Mouse (Mus musculus): ENCODE measurements around the gene Caprin2.
"Not testable (repeated sequence)": the region's sequence is repeated elsewhere in the genome, so short reads cannot be mapped to it uniquely, and the experiment has no call there.

The Caprin2 gene

DNA sequence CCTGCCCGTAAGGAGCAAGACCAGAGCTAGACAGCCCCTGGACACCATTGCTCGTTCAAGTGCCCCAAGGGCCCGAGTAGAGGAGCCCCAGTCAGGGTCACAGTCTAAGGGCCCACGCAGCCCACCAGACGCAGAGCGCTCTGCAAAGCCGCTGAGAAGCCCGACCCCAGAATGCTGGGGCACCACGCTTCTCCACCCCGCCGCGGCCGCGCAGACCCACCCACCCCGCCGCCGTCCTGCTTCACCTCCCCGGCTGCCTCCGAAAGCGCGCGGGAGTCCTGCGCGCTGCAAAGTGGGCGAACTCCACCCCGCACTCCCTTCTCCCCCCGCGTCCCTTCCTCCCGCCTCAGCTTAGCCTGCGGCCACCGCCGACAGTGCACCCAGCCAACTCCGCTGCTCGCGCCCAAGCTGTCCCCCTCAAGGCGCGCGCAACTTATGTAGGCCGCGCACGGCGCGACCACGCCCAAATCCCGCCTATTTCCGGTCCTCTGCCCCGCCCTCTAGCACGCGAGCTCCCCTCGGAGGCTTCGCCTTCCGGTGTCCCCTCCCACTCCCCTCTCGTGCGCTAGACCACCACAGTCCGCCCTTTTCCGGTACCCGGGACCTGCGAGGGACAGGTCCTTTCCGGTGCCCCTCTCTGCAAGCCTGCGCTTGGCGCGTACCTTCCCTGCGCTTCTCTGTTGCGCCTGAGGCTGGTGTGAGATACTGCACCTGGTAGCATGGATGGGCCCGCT is at the start of gene Caprin2:
Gene Caprin2 (minus strand): TSS at position 465 of the 734 bp plus-strand sequence.
- DNase-seq (ENCODE audit: low read depth, low spot score), result peak; percentile 97

DNA sequence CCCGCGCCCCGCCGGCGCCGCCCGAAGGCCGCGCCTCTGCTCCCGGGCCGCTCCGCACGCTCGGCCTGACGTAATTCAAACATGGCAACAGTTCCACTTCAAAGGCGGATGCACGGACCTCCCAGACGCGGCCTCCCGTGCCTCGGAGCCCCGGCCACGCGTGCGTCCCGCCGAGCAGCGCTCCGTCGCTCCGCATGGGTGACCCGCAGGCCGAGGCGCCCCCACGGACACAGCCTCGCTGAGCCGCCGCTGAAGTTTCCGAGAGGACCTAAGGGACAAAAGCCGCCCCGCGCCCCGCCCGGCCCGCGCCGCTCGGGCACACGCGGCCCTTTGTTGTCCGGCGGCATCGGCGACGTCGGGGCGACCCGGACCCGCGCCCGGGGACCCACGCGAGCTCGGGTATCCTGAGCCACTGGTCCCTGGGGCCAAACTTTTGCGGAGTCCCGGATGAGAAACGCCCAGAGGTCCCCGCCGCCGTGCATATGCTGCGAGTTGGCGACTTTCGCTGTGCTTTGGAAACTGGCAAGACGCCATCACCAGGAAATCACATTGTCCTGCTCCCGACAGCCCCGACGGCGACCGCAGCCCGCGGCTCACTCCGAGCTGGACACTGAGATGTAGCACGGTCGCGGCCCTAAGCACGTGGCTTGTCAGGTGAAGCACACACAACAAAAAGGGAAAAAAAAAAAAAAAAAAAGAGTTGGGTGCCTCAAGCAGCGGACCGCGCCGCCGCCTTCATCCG is 48.9 kb upstream of the Caprin2 start:
- DNase-seq (ENCODE audit: low read depth, low spot score), result peak; percentile 24

DNA sequence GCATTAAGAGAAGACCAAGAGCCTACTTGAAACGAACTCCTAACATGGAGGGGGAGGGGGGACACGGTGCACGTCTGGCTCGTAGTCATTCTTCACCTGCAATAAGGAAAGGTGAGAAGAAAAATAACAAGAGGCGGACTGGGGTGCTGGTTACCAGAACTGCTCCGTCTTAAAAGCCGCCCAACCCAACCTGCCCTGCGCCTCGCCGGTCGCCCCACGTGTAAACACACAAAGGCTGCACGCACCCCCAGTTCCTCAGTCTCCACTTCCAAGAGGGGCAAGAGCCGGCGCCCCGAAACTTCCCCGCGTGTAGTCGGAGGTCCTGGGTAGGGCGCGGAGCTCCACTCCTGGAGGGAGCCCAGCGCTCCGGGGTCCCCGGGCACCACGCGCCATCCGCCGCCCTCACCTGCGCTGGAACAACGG is 48.3 kb upstream of the Caprin2 start:
- DNase-seq (ENCODE audit: low read depth, low spot score), result no peak

DNA sequence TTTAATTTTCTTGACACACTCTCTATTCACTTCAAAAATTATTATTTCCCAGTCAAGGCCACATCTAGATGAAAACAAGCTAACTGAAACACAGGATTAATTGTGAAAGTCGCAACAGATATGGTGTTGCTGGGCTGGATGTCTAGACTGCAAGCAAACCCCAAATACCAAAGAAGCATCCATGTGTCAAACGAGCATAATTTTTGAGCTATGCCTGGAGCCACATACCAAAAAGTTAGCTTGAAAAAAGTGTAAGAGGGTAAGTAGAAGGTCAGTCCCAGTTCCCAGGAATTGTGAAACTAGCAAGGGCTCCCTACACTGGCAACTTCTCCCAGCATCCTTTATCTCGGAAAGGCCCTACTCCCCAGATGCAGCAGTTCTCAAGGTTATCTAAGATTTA is 47.7 kb upstream of the Caprin2 start:
- DNase-seq (ENCODE audit: low read depth, low spot score), result no peak

DNA sequence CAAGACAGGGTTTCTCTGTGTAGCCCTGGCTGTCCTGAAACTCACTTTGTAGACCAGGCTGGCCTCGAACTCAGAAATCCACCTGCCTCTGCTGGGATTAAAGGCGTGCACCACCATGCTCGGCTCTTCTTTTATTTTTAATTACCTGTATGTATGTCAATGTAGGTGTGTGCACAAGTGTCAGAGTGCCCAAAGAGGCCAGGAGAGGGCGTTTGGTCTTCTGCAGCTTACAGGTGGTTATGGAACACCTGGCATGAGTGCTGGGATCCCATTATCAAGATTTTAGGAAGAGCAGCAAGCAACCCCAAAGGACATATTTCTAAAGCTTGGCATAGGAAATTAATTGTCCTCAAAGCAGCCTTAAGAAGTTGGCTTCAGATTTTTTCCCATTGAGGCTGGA is 46.4 kb upstream of the Caprin2 start:
- no peak for DNase-seq (ENCODE audit: low read depth, low spot score)

DNA sequence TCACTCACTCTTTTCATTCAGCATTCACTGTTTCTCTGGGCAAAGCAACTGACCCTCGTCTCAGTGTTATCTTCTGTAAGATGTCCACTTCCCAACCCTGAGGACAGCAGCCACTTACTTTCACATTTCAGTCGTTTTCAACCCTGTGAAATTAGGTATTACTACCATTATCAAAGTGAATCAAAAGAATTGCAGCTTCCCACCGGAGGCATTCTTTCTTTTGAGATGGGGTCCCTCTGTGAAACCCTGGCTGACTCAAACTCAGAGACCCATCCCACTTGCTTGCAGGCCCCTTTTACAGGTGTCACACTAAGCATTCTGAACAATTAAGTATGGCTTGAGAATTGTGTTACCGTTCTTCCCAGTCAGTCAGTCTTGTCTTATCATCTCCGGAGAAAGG is 45.8 kb upstream of the Caprin2 start:
- DNase-seq (ENCODE audit: low read depth, low spot score), result no peak

DNA sequence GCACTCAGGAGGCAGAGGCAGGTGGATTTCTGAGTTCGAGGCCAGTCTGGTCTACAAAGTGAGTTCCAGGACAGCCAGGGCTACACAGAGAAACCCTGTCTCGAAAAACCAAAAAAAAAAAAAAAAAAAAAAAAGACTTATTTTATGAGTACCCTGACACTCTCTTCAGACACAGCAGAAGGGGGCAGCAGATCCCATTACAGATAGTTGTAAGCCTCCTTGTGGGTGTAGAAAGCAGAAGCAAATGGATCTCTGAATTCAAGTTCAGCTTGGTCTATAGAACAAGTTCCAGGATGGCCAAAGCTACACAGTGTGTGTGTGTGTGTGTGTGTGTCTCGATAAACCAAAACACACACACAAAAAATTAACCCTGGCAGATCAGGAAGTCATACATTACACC is 44.3 kb upstream of the Caprin2 start:
- peak; percentile 46 for DNase-seq (ENCODE audit: low read depth, low spot score)

DNA sequence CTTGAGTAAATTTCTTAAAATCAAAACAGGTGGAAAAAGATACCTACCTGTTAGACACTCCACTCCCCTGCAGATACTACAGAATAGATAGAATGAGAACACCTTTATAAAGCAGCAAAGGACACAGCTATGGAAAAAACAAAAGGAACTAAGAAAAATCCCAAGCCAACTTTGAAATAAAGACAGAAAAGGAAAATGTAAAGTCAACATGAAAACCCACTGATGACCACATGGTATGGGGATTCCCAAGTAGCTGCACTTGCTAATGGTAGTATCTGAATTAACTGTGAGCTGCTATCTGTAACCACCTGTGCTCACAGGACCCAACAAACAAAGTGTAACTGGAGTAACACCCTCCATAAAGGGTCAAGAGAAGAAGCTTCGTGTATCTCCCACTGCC is 41.7 kb upstream of the Caprin2 start:
- DNase-seq (ENCODE audit: low read depth, low spot score), result no peak

DNA sequence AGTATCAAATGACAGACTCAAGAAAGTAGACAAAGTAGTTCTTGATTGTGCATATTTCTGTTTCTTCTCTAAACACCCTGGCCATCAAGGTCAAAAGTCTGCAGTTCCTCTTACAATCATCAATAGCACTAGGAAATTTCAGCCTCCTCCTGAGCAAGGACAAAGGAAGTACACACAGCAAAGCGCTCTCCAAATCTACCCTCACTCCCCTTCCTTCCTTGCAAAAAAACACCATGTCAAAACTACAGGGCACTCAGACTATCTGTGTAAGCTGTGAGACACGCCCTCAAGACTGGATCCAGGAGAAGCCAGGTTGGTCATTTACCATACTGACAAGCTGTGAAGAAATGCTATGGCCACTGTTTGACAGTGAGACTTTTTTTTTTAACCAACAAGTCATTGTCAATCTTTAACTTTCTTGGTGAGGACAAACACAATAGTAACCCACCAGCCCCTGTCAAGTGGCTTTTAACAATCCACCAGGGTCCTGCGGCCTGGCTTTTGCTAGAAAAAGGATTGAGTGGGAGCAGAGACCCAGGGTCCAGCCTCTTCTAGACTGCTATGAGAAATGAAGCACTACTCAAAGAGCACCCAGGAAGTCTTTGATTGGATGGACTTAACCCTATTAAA is 39.0 kb upstream of the Caprin2 start:
- DNase-seq (ENCODE audit: low read depth, low spot score), result no peak

DNA sequence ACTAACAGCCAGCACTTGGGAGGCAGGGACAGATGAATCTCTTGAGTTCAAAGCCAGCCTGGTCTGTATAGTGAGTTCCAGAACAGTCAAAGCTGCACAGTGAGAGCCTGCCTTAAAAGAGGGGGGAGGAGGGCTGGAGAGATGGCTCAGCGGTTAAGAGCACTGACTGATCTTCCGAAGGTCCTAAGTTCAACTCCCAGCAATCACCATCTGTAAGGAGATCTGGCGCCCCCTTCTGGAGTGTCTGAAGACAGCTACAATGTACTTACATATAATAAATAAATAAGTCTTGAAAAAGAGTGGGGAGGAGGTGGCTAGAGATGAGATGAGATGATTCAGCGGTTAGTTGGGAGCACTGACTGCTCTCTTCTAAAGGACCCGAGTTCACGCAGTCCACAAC is 35.2 kb upstream of the Caprin2 start:
- DNase-seq (ENCODE audit: low read depth, low spot score), result peak; percentile 5

DNA sequence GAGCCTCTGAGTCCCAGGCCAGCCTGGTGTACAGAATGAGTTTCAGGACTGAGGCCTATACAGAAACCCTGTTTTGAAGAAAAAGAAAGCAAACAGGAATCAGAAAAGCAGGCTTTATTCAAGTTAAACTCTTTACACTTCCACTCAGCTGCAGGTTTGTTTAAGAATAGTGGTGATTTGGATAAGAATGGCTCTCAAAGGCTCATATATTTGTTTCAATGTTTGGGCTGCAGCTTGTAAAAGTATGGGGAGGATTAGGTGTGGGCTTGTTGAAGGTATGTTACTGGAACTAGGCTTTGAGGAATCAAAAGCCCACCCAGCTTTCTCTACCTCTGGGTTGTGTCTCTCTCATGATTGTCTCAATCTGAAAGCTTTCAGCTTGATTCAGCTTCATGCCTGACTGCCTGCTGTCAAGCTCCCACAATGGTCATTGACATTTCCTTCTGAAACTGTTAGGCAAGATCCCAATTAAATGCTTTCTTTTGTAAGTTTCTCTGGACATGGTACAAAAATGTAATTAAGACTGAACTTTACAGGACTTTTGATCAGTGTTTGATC is 22.9 kb upstream of the Caprin2 start:
- DNase-seq (ENCODE audit: low read depth, low spot score), result no peak

DNA sequence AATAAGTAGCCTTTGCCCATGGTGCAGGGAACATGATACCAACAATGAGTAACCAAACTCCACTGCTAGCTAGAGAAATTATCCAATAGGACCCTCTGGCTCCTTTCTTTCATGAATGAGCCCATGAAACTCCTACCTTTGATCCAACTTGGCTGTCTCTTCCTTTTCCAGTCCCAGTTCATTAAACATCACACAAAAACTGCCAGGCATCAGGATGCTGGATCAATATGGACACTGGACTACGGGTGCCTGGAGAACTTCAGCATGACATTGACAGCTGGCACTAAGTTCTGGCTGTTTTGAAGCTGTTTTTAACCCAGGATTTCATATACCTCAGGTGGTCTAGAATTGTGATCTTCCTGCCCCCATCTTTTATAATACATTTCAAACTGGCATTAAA is 21.6 kb upstream of the Caprin2 start:
- no peak for DNase-seq (ENCODE audit: low read depth, low spot score)

DNA sequence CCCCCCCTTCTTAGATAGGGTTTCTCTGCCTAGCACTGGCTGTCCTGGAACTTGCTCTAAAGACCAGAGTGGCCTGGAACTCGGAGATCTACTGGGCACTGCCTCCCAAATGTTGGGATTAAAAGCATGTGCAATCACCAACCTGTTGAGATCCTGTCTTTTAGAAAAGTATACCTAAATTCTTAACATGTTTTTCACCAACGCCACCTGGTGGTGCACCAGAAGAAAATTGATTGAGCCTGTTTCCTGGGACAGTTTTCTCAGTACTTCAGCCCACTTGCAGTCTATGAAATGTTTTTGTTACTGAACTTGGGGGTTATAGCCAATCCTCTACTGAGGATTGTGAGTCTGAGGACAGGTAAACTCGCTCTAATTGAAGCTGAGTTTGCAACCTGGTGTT is 20.8 kb upstream of the Caprin2 start:
- DNase-seq (ENCODE audit: low read depth, low spot score), result peak; percentile 27

DNA sequence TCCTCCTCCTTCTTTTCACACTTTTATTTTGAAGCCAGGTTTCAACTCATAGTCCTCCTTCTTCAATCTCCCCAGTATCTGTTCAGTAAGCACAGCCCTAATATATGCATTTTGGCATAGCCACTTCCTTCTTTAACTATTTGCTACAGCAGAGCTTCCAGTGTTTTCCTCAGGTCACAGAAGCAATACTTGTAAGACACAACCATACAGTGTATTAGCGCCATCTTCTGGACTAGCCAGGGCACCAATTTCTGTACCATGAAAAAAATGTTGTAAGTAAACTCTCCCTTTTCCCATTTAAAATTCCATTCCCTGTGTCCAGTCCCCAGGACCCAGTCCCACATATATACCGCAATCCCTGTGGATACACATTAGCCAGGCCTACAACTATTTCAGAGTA is 17.9 kb upstream of the Caprin2 start:
- DNase-seq (ENCODE audit: low read depth, low spot score), result peak; percentile 88

DNA sequence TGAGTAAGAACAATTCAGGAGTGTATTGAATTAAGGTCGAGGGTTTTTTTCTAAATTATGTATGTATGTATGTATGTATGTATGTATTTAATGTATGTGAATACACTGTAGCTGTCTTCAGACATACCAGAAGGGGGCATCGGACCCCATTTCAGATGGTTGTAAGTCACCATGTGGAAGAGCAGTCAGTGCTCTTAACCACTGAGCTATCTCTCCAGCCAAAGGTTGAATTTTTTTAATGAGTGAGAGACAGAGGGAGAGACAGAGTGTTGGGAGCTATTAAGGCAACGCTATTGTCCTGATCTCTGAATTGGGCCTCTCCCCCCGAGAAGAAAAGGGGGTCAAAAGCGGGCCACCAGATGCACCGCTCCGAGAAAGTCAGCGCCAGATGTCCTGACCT is 15.9 kb upstream of the Caprin2 start:
- DNase-seq (ENCODE audit: low read depth, low spot score), result not testable (repeated sequence)

DNA sequence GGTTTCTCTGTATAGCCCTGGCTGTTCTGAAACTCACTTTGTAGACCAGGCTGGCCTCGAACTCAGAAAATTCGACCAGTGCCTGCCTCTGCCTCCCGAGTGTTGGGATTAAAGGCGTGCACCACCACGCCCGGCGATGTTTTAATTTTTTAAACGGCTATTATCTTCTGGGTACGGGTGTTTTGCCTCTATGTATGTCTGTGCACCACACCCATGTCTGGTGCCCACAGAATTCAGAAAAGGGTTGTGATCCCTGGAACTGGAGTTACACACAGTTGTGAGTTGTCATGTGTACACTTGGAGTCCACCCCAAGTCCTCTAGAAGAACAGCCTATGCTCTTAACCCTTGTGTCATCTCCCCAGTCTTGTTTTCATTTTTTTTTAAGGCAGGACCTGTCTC is 10.9 kb upstream of the Caprin2 start:
- no peak for DNase-seq (ENCODE audit: low read depth, low spot score)

DNA sequence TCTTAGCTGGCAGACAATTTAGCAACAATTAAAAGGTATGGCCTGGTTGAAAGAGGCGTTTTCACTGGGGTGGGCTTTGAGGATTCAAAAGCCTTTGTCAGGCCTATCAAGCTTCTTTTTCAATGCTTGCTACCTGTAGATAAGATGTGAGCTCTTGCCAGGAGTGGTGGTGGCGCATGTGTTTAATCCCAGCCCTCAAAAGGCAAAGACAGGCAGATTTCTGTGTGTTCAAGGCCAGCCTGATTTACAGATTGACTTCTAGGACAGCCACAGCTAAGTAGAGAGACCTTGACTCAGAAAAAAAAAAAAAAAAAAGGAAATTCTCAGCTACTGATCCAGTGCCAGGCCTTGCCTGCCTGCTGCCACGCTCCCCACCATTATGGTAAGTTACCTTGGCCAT is 6.7 kb upstream of the Caprin2 start:
- DNase-seq (ENCODE audit: low read depth, low spot score), result no peak

DNA sequence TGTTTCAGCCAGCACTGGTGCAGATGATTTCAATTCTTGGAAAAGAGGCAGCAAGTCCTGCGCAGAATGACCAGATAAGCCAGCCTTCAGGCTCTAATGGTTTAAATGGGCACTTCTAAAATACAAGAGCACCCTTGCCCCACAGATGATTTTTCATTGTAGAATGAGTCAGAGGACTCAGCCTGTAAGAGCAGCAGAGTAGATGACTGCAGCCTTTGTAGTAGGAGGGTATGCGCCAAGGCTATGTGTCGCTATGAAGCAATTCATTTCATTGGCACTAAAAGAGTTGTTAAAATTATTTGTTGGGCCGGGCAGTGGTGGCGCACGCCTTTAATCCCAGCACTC is 442 bp upstream of the Caprin2 start:
- DNase-seq (ENCODE audit: low read depth, low spot score), result no peak

DNA sequence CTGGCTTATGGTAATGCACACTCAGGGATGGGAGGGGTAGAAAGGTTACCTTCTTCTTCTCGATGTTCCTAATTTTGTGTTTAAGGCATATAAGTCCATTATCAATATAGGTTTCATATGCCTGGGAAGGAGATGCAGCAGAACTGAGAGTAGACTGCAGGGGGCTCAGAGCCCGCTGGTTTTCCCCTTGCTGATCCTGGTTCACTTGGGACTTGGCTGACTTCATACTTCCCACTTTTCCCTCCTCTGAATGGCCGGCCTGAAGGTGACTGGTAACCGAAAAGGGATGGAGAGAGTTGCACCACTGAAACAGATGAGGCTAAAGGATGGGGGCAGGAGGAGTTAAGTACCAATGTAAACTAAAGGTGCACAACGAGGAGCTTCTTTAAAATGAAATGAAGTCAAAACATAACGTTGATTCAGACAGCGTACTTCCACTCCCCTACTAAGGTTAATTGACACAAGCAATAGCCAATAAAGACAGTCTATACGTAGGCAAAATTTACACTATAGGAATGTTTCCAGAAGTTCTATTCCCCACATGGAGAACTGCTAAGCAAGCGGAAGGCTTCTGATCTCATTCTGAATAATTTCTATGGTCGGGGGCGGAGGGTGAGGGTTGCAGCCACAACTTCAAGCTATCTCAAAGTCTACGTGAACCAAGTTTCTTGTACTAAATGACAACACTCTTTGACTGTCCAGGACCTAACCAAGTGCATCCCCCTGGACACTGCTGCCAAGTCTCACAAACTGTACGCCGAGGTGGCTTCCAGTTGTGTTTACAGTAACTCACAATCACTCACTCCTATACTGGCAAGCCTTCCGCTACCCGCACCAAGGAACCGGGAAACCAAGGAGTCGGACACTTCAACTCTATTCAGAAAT is 907 bp downstream of the Caprin2 start:
- DNase-seq (ENCODE audit: low read depth, low spot score), result peak; percentile 30

DNA sequence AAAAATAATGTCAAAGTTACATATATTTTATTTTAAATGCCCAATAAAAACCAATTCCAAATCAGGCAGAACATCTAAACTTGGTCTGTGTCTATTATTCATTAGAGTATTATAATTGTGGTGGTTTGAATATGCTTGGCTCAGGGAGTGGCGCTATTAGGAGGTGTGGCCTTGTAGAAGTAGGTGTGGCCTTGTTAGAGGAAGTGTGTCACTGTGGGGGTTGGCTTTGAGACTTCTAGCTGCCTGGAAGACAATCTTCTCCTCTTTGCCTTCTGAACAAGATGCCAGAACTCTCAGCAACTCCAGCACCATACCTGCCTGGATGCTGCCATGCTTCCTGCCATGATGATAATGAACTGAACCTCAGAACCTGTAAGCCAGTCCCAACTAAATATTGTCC is 22.1 kb downstream of the Caprin2 start:
- no peak for DNase-seq (ENCODE audit: low read depth, low spot score)

DNA sequence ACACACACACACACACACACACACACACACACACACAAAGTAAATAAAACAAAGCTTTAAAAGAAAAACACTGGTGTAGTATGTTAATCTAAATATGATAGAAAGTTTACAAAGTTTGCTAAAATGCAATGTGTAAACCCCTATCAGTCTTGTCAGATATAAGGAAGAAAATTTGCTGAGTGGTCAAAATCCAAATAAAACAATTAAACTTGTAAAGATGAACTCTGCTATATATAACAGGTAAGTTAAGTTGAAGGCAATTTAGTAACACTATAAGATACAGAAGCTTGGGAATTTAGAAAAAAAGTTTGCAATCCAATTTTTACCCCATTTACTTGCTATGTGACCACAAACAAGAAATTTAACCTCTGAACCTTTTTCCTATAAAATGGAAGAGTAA is 50.4 kb downstream of the Caprin2 start:
- DNase-seq (ENCODE audit: low read depth, low spot score), result no peak

DNA sequence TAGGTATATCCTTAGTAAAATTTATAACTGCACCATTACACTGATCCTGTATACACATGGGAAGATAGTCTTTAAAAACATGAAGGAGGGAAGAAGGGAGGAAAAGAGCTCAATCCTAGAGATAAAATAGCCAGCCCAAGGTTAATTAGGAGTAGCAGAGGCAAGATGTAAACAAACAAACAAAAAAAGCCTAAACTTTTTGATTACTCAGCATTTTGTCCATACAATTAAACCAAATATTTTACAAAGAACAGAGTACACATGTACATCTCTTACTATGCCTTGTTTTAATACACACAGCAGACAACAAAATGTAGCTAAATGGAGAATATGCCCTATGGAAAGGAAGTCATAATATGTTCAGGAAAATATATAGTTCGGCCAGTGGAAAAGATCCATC is 54.3 kb downstream of the Caprin2 start:
- DNase-seq (ENCODE audit: low read depth, low spot score), result no peak

Data from brain, adult 2 months (tissue).